Mouse (Mus musculus): ENCODE measurements around the gene Top2b. TPM values are rescaled to one million over a fixed set of nuclear protein-coding genes. Genes with fewer than 3 reads are reported as not detected.

Top2b gene
- polyA plus RNA-seq (2012; fragmentation: generic; extraction: Trizol): 12.4 TPM
- long read RNA-seq, experiment 1, partial matches to known transcripts: 17 of 19 reads
- long read RNA-seq, experiment 1, other reads (novel, unspliced or antisense): 2 of 19 reads
- long read RNA-seq, experiment 2, full-length matches to known transcripts: 165 of 363 reads
- long read RNA-seq, experiment 2, partial matches to known transcripts: 175 of 363 reads
- long read RNA-seq, experiment 2, other reads (novel, unspliced or antisense): 23 of 363 reads

- H3K36me3 ChIP-seq (ENCODE audit: control insufficient read depth, insufficient read depth): peaks cover 6% of the 10 kb centered on the region
- peak within 1 kb of the TSS; percentile 100 for H3ac ChIP-seq (ENCODE audit: control insufficient read depth, insufficient read length, low read depth)
- peak within 1 kb of the TSS; percentile 63 for H3K4me3 ChIP-seq (ENCODE audit: insufficient read depth, poor library complexity, severe bottlenecking)
- no peaks in the 10 kb centered on the region for H3K27me3 ChIP-seq (ENCODE audit: control insufficient read depth, insufficient read depth, insufficient read length)
- peaks cover 41% of the 10 kb centered on the region for H3K79me3 ChIP-seq (ENCODE audit: low read depth)
- H3K79me2 ChIP-seq (ENCODE audit: control insufficient read depth, insufficient read depth): peaks cover 50% of the 10 kb centered on the region
- peak; percentile 36 for TF ChIP-seq MAX (IDR thresholded peaks at IDR 0.05)
- TF ChIP-seq CEBPB (IDR thresholded peaks at IDR 0.05; ENCODE audit: low read depth): no peak
These were observed at the start of gene Top2b for GRCm38 (mm10) chr14:16364878-16365337. TSS of gene Top2b (plus strand) at chr14:16365179.

GRCm38 (mm10) chr14:16316715-16317114 is 48.3 kb upstream of the Top2b start:
- Histone ChIP-seq H3K4me3 (ENCODE audit: insufficient read depth, poor library complexity, severe bottlenecking) (no peak overlapping the region), H3K36me3 (ENCODE audit: control insufficient read depth, insufficient read depth) (no peaks in the 10 kb centered on the region), H3K27me3 (ENCODE audit: control insufficient read depth, insufficient read depth, insufficient read length) (no peaks in the 10 kb centered on the region), H3K79me3 (ENCODE audit: low read depth) (no peaks in the 10 kb centered on the region), H3K79me2 (ENCODE audit: control insufficient read depth, insufficient read depth) (no peaks in the 10 kb centered on the region), H3ac (ENCODE audit: control insufficient read depth, insufficient read length, low read depth) (no peak overlapping the region)
- TF ChIP-seq FOSL1 (IDR thresholded peaks at IDR 0.05; ENCODE audit: insufficient read depth, low read length, poor library complexity, severe bottlenecking): no peak
- TF ChIP-seq MYOG (IDR thresholded peaks at IDR 0.05; ENCODE audit: control insufficient read depth, extremely low read depth, insufficient read length): no peak
- no peak for TF ChIP-seq CEBPB (IDR thresholded peaks at IDR 0.05; ENCODE audit: low read depth)
- TF ChIP-seq CTCF (IDR thresholded peaks at IDR 0.05; ENCODE audit: control insufficient read depth, insufficient read depth, insufficient read length): no peak
- no peak for TF ChIP-seq USF1 (IDR thresholded peaks at IDR 0.05; ENCODE audit: low read depth)
- no peak for TF ChIP-seq MAX (IDR thresholded peaks at IDR 0.05)
- TF ChIP-seq MYOD1 (IDR thresholded peaks at IDR 0.05; ENCODE audit: control insufficient read depth, insufficient read length, low read depth): no peak

GRCm38 (mm10) chr14:16319818-16320217 is 45.2 kb upstream of the Top2b start:
- H3ac ChIP-seq (ENCODE audit: control insufficient read depth, insufficient read length, low read depth): no peak overlapping the region
- no peak overlapping the region for H3K4me3 ChIP-seq (ENCODE audit: insufficient read depth, poor library complexity, severe bottlenecking)
- H3K36me3 ChIP-seq (ENCODE audit: control insufficient read depth, insufficient read depth): no peaks in the 10 kb centered on the region
- H3K79me3 ChIP-seq (ENCODE audit: low read depth): no peaks in the 10 kb centered on the region
- no peaks in the 10 kb centered on the region for H3K79me2 ChIP-seq (ENCODE audit: control insufficient read depth, insufficient read depth)
- TF ChIP-seq MAX (IDR thresholded peaks at IDR 0.05) (no peak), MYOG (IDR thresholded peaks at IDR 0.05; ENCODE audit: control insufficient read depth, extremely low read depth, insufficient read length) (no peak), MYOD1 (IDR thresholded peaks at IDR 0.05; ENCODE audit: control insufficient read depth, insufficient read length, low read depth) (no peak), USF1 (IDR thresholded peaks at IDR 0.05; ENCODE audit: low read depth) (no peak), CTCF (IDR thresholded peaks at IDR 0.05; ENCODE audit: control insufficient read depth, insufficient read depth, insufficient read length) (no peak), CEBPB (IDR thresholded peaks at IDR 0.05; ENCODE audit: low read depth) (no peak), FOSL1 (IDR thresholded peaks at IDR 0.05; ENCODE audit: insufficient read depth, low read length, poor library complexity, severe bottlenecking) (no peak)
- H3K27me3 ChIP-seq (ENCODE audit: control insufficient read depth, insufficient read depth, insufficient read length): no peaks in the 10 kb centered on the region

- no peak for TF ChIP-seq MYOG (IDR thresholded peaks at IDR 0.05; ENCODE audit: control insufficient read depth, extremely low read depth, insufficient read length)
- no peak for TF ChIP-seq MYOD1 (IDR thresholded peaks at IDR 0.05; ENCODE audit: control insufficient read depth, insufficient read length, low read depth)
- no peak for TF ChIP-seq USF1 (IDR thresholded peaks at IDR 0.05; ENCODE audit: low read depth)
- TF ChIP-seq MAX (IDR thresholded peaks at IDR 0.05): no peak
- no peak for TF ChIP-seq CTCF (IDR thresholded peaks at IDR 0.05; ENCODE audit: control insufficient read depth, insufficient read depth, insufficient read length)
- no peaks in the 10 kb centered on the region for H3K27me3 ChIP-seq (ENCODE audit: control insufficient read depth, insufficient read depth, insufficient read length)
These were observed 40.6 kb upstream of the Top2b start for GRCm38 (mm10) chr14:16324394-16324793.

GRCm38 (mm10) chr14:16325208-16325607 is 39.8 kb upstream of the Top2b start:
- Histone ChIP-seq H3K36me3 (ENCODE audit: control insufficient read depth, insufficient read depth) (no peaks in the 10 kb centered on the region), H3K4me3 (ENCODE audit: insufficient read depth, poor library complexity, severe bottlenecking) (no peak overlapping the region), H3K79me2 (ENCODE audit: control insufficient read depth, insufficient read depth) (no peaks in the 10 kb centered on the region), H3K79me3 (ENCODE audit: low read depth) (no peaks in the 10 kb centered on the region), H3ac (ENCODE audit: control insufficient read depth, insufficient read length, low read depth) (no peak overlapping the region), H3K27me3 (ENCODE audit: control insufficient read depth, insufficient read depth, insufficient read length) (no peaks in the 10 kb centered on the region)
- TF ChIP-seq CEBPB (IDR thresholded peaks at IDR 0.05; ENCODE audit: low read depth): no peak
- no peak for TF ChIP-seq MAX (IDR thresholded peaks at IDR 0.05)

More at GRCm38 (mm10) chr14:16324394-16324793, 40.6 kb upstream of the Top2b start:
- Histone ChIP-seq H3K36me3 (ENCODE audit: control insufficient read depth, insufficient read depth) (no peaks in the 10 kb centered on the region), H3K79me3 (ENCODE audit: low read depth) (no peaks in the 10 kb centered on the region), H3K4me3 (ENCODE audit: insufficient read depth, poor library complexity, severe bottlenecking) (no peak overlapping the region), H3K79me2 (ENCODE audit: control insufficient read depth, insufficient read depth) (no peaks in the 10 kb centered on the region), H3ac (ENCODE audit: control insufficient read depth, insufficient read length, low read depth) (no peak overlapping the region)

- Histone ChIP-seq H3K79me3 (ENCODE audit: low read depth) (no peaks in the 10 kb centered on the region), H3K4me3 (ENCODE audit: insufficient read depth, poor library complexity, severe bottlenecking) (no peak overlapping the region), H3K79me2 (ENCODE audit: control insufficient read depth, insufficient read depth) (no peaks in the 10 kb centered on the region), H3K27me3 (ENCODE audit: control insufficient read depth, insufficient read depth, insufficient read length) (no peaks in the 10 kb centered on the region), H3ac (ENCODE audit: control insufficient read depth, insufficient read length, low read depth) (no peak overlapping the region), H3K36me3 (ENCODE audit: control insufficient read depth, insufficient read depth) (no peaks in the 10 kb centered on the region)
- TF ChIP-seq MYOD1 (IDR thresholded peaks at IDR 0.05; ENCODE audit: control insufficient read depth, insufficient read length, low read depth) (no peak), MAX (IDR thresholded peaks at IDR 0.05) (no peak), MYOG (IDR thresholded peaks at IDR 0.05; ENCODE audit: control insufficient read depth, extremely low read depth, insufficient read length) (no peak), FOSL1 (IDR thresholded peaks at IDR 0.05; ENCODE audit: insufficient read depth, low read length, poor library complexity, severe bottlenecking) (no peak), CEBPB (IDR thresholded peaks at IDR 0.05; ENCODE audit: low read depth) (no peak), CTCF (IDR thresholded peaks at IDR 0.05; ENCODE audit: control insufficient read depth, insufficient read depth, insufficient read length) (no peak), USF1 (IDR thresholded peaks at IDR 0.05; ENCODE audit: low read depth) (no peak)
These were observed 36.4 kb upstream of the Top2b start for GRCm38 (mm10) chr14:16328531-16328930.
